Mouse (Mus musculus) fibroblast of lung, adult 2 months (primary cell): Measurements from ENCODE around the gene Vmn1r239-ps.
"Not testable (repeated sequence)": the region's sequence is repeated elsewhere in the genome, so short reads cannot be mapped to it uniquely, and the experiment has no call there.

Source experiments
- DNase-seq: peaks from one replicate; pipeline ENCODE4 v3.0.0-alpha.2; 2011; ENCODE audit warnings: low read depth

Gene Vmn1r239-ps

GRCm38 (mm10) chrX:147453610-147454009, at the start of gene Vmn1r239-ps:
Vmn1r239-ps (minus strand) TSS chrX:147453710.
- not testable (repeated sequence) for DNase-seq

- no peak for DNase-seq
These were observed 36.0 kb upstream of the Vmn1r239-ps start for GRCm38 (mm10) chrX:147489551-147489950.

GRCm38 (mm10) chrX:147443386-147443785, 10.1 kb downstream of the Vmn1r239-ps start:
- no peak for DNase-seq

DNA sequence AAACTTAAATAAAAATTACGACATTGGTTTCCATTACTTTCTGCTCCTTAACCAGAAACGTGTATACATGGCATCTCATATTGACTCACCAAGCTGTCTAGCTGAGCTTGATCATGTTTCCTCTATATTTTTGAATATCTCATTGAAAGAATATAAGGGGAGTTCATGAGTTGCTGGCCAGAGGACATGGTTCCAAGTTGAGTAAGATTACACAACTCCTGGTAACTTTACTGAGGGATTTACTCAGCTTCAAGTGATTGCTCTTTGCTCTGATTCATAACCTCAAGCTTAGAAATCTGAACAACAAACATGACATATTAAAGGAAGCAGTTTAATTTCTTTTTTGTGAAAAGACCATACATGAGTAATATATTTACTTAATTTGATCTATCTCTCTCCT, 18.1 kb downstream of the Vmn1r239-ps start:
- DNase-seq, result peak; percentile 31

DNA sequence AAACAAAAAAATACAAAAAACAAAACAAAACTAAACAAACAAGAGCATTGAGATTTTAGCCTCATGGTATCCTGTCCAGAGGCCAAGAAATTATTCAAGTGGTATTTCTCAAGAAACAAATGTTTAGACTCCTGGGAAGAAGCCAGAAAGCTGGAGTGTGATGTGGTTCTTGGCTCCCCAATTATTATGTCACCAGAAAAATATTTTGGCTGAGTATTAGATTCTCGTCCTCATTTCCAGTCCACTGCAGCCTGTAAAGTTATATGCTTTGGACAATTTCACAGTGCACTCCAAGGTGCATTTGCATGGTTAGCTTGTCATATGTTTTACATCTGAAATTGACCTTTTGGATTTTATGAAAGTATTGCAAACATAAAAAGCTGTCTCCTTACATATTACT, 23.8 kb downstream of the Vmn1r239-ps start:
- DNase-seq, result peak; percentile 45

DNA sequence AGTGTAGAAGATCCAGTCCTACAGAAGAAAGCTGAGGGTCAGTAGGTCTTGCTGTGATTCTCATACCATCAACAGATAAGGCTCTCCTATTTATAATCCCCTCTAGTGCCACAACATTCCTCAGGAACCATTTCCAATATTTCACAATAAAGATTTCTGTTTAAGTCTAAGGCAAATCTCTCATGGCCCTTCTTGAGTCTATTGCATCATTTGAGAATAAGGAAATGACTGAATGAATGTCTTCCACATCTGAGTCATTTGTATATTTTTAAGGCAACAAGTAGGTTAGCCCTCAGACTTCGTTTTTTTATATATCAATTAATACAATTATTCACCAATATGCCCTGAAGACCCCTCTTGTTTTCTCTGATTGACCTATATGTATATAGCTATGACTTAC, 24.4 kb downstream of the Vmn1r239-ps start, which contains the start of gene Il13ra2:
TSS of gene Il13ra2 (minus strand) at position 64 of the 400 bp plus-strand sequence.
- DNase-seq, result no peak
